Mouse (Mus musculus): ENCODE measurements at regions not wholly inside any gene's neighbourhood (a gene's known extent, or its start where the extent isn't known, plus 50 kb on each side); places are given as distances from the start of the nearest gene placed in this dataset.
"Not testable (repeated sequence)": the region's sequence is repeated elsewhere in the genome, so short reads cannot be mapped to it uniquely, and the experiment has no call there.

DNA sequence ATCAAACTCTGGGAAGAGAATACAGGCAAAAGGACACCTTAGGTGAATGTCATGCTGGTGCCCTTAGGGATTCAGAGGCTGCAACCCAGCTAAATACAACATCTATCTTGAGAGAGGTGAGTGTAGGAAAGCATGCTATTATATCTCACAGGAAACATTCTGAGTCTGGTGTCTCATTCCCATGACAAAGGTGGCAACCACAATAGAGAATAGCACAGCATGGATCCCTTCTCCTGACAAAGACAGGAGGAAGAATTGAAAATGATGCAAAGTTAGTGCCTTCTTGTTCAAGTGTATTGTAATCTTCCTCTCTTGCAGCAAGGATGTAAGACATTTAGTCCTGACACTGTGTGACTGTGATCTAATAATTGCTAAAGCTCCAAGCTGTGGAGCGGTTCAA, 532.8 kb downstream of the Tfec start:
- Histone ChIP-seq H3K4me2 (no peak overlapping the region), H3K9ac (no peak overlapping the region), H3K36me3 (no peaks in the 10 kb centered on the region), H3K27ac (no peak overlapping the region), H3K27me3 (replicated peaks) (no peaks in the 10 kb centered on the region), H3K9me3 (replicated peaks) (no peaks in the 10 kb centered on the region), H3K4me1 (no peaks in the 10 kb centered on the region), H3K4me3 (no peak overlapping the region)
- ATAC-seq = no peak
- whole genome bisulfite sequencing (ENCODE audit: insufficient replicate concordance) = 77% methylated on average over 1 of the region's 1 CpGs

DNA sequence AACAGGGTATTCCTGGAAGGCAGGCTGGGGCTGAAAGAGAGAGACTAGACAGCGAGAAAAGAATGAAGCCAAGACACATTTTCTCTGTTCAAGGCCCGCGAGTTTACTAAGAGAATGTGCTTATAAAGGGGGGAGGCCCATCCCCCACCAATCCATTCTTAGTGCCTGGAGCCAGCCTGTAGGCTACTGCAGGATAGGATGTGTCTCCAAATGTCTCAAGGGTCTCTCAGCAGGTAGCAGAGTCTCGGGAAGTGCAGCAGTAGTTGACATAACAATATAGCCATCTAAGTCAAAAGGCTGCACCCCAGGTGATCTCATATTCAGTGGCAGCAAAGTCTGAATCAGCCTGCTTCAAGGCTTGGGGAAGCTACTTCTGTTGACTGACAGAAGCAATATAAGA, 536.2 kb downstream of the Tfec start:
- no peak for ATAC-seq
- Histone ChIP-seq H3K4me3 (no peak overlapping the region), H3K9ac (no peak overlapping the region), H3K27me3 (replicated peaks) (no peaks in the 10 kb centered on the region), H3K4me2 (no peak overlapping the region), H3K27ac (no peak overlapping the region), H3K4me1 (no peaks in the 10 kb centered on the region), H3K9me3 (replicated peaks) (no peaks in the 10 kb centered on the region), H3K36me3 (no peaks in the 10 kb centered on the region)
- 55% methylated on average over 4 of the region's 4 CpGs for WGBS (ENCODE audit: insufficient replicate concordance)

DNA sequence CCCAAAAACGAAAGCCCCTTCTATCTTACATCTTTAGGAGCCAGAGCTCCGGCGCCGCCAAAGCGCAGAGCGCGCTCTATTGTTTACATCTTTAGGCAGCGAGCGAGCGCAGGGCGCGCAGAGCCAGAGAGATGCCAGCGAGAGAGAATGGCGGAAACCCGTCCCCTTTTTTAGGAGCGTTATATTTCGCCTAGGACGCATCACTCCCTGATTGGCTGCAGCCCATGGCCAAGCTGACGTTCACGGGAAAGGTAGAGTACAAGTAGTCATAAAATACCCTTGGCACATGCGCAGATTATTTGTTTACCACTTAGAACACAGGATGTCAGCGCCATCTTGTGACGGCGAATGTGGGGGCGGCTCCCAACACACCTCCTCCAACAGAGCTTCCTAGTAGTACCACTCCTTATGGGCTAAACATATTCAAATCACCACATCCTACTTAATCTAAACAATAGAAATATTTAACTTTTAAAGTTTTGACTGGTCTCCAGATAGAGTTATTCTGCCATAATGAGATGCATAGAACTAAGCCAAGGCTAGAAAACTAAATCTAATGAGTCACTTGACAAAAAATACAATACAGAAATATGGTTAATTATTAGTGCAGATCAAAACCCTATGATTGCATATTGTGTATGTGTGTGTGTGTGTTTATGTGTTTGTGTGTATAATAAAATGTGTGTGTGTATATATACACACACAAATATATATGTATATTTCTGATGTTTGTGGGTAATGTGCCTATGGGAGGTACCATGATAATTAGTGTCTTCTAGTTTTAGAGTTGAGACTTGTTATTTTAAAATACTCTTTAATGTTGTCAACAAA, 538.1 kb downstream of the Tfec start:
- WGBS (ENCODE audit: insufficient replicate concordance) = 34% methylated on average over 15 of the region's 25 CpGs
- peak; percentile 81 for ATAC-seq

DNA sequence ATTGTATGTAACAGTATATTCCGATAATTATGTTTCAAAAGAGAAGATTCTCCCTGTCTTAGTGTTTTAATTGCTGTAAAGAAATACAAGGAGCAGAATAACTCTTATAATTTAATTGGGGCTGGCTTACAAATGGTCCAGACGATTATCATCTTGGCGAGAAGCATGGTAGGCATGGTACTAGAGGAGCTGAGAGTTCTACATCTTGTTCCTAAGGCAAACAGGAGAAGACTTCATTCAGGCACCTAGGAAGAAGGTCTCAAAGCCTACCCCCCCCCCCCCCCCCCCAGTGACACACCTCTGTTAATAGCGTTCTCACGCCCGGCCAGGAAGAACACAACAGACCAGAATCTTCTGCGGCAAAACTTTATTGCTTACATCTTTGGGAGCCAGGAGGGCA, 538.8 kb downstream of the Tfec start:
- ATAC-seq = no peak
- H3K9ac ChIP-seq = no peak overlapping the region
- WGBS (ENCODE audit: insufficient replicate concordance) = 66% methylated on average over 7 of the region's 7 CpGs
- H3K4me3 ChIP-seq = peak overlapping the region; percentile 39
- no peaks in the 10 kb centered on the region for H3K9me3 ChIP-seq (replicated peaks)
- H3K4me1 ChIP-seq = no peaks in the 10 kb centered on the region
- no peaks in the 10 kb centered on the region for H3K27me3 ChIP-seq (replicated peaks)
- peak overlapping the region; percentile 48 for H3K4me2 ChIP-seq
- H3K36me3 ChIP-seq = no peaks in the 10 kb centered on the region
- H3K27ac ChIP-seq = no peak overlapping the region

More for the DNA sequence above, 538.1 kb downstream of the Tfec start:
- not testable (repeated sequence) for H3K4me2 ChIP-seq; H3K4me3 ChIP-seq; H3K9me3 ChIP-seq (replicated peaks); H3K4me1 ChIP-seq; H3K27me3 ChIP-seq (replicated peaks); H3K36me3 ChIP-seq; H3K27ac ChIP-seq; H3K9ac ChIP-seq

DNA sequence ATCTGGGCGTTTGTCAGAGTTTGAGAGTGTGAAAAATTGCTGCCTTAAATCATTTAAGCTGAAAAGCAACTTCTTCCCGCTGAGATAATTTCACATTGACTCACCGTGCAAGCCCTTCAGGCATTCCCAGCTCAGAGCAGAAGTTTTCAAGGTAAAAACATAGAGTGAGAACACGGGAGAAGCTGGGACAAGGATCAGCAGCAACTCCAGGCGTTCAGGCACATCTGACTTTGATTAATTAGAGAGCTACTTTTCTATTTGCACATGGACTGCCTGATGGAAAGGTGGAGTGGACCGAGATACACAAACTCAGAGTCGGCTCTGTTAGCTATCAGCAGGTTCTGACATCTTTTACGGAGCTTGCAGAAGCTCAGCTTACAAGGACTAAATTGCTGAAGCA, 564.6 kb downstream of the Tfec start:
- no peak overlapping the region for H3K9ac ChIP-seq
- no peak overlapping the region for H3K4me3 ChIP-seq
- no peaks in the 10 kb centered on the region for H3K36me3 ChIP-seq
- no peaks in the 10 kb centered on the region for H3K9me3 ChIP-seq (replicated peaks)
- no peaks in the 10 kb centered on the region for H3K27me3 ChIP-seq (replicated peaks)
- H3K4me2 ChIP-seq = no peak overlapping the region
- no peaks in the 10 kb centered on the region for H3K4me1 ChIP-seq
- no peak for ATAC-seq
- WGBS (ENCODE audit: insufficient replicate concordance) = 56% methylated on average over 8 of the region's 8 CpGs
- no peak overlapping the region for H3K27ac ChIP-seq

DNA sequence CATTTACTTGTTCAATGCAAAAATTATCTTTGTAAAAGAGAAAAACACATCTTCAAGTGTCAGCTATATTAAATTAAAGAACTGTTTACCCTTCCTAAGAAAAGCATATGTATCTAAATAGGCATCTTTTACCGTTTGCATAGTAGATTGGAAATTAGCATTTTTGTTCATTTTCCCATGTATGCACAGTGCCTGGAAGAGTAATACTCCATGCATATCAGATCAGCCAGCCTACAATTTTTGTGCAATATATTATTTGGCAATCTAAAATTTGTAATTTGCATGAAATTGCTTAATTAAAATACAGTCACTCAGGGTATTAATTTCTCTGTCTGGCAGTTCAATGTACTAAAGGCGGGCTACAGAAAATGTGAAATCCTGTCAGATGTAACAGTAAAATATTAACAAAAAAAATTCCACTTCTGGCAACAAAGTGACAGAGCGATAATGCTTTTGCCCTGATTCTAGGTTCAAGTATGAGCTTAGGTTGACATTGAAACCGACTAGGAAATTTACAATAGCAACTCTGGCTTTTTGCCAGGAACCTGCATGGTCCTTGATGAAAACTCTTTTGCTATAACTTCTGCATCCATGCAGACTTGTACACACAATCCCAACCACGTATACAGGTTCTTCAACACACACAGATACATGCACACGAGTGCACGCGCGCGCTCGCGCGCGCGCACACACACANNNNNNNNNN, 583.8 kb downstream of the Tfec start:
- H3K9ac ChIP-seq = no peak overlapping the region
- H3K27ac ChIP-seq = no peak overlapping the region
- H3K4me2 ChIP-seq = no peak overlapping the region
- no peak overlapping the region for H3K4me3 ChIP-seq
- H3K36me3 ChIP-seq = no peaks in the 10 kb centered on the region
- no peaks in the 10 kb centered on the region for H3K9me3 ChIP-seq (replicated peaks)
- H3K27me3 ChIP-seq (replicated peaks) = peaks cover 24% of the 10 kb centered on the region
- no peak for ATAC-seq
- no peaks in the 10 kb centered on the region for H3K4me1 ChIP-seq
- WGBS (ENCODE audit: insufficient replicate concordance) = 85% methylated on average over 15 of the region's 15 CpGs

DNA sequence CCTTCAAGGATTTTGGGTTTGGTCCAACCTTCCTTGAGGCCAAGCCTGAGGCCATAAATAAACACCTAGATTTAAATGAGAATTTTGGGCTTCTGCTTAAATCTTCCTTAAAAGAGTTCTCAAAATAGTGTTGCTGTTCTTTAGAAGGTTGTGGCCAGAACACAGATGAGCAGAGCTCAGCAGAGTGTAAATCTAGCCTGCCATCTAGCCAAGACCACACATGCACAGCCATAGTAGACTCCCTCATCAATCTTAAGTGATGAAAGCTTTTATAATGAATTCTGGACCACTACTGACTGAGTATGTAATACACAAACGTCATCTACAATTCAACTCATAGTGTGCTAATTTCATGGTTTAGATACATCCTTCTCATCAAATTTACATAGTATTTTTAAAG, 585.3 kb downstream of the Tfec start:
- no peak for ATAC-seq
- Histone ChIP-seq H3K4me3 (no peak overlapping the region), H3K4me1 (no peaks in the 10 kb centered on the region)

DNA sequence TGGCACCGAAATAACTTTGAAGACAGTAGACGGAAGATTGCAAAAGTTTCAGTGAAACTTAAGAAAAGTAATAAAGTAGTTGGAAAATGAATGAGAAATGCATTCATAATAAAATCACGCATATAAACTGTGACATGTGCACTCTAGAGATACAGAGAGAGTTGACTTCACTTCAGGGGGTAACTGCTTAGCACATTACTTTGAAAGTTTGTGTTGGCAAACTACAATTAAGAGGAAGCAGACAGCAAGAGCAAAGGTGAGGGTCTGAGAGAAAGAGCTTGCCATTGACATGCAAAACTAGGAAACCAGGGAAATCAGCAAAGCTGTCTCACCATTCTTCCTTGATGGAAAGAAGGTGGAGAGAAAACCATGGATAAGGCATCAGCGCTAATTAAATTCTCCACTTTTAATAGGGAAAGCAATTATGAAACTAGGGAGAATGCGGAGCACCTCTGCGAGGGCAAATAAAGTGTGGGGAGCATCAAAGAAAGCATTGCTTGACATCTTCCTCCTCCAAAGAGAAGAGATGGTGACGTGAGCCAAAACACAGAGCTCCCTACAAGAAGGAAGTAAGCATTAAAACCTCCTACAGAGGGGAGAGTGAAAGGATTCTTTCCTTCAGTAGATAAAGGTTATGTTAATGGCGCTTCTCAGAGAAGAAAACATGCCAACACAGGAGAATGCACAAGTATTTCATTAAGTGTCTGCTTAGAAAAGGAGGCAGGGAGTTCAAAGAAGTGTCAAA, 563.0 kb downstream of the Mdfic start:
- H3K4me3 ChIP-seq = no peak overlapping the region
- H3K9ac ChIP-seq = no peak overlapping the region
- H3K27ac ChIP-seq = no peak overlapping the region
- no peaks in the 10 kb centered on the region for H3K27me3 ChIP-seq (replicated peaks)
- no peaks in the 10 kb centered on the region for H3K36me3 ChIP-seq
- no peak for ATAC-seq
- WGBS (ENCODE audit: insufficient replicate concordance) = 48% methylated on average over 8 of the region's 8 CpGs
- no peaks in the 10 kb centered on the region for H3K9me3 ChIP-seq (replicated peaks)
- no peaks in the 10 kb centered on the region for H3K4me1 ChIP-seq
- no peak overlapping the region for H3K4me2 ChIP-seq

More for the DNA sequence above, 585.3 kb downstream of the Tfec start:
- peaks cover 20% of the 10 kb centered on the region for H3K27me3 ChIP-seq (replicated peaks)
- H3K36me3 ChIP-seq = no peaks in the 10 kb centered on the region
- H3K27ac ChIP-seq = no peak overlapping the region
- no peaks in the 10 kb centered on the region for H3K9me3 ChIP-seq (replicated peaks)
- H3K4me2 ChIP-seq = no peak overlapping the region
- H3K9ac ChIP-seq = no peak overlapping the region
- WGBS (ENCODE audit: insufficient replicate concordance) = 46% methylated on average over 1 of the region's 1 CpGs

DNA sequence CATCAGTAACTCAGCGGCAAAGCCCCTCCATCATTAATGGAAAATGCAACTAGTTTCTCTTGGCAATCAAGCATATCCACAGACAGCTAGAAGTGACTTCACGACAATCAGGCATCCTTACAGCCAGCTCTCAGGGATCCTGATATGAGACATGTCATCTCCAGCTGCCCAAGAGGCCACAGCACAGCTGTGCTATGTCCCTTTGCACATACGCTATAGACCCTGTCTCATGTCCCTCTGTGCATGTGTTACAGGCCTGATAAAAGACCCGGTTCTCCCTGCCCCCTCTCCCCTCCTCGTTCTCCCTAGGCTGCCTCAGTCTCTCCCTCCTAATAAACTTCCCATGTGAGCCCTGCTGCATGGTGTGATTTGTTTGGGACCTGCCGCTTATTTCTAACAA, 561.5 kb downstream of the Mdfic start:
- H3K4me2 ChIP-seq = no peak overlapping the region
- WGBS (ENCODE audit: insufficient replicate concordance) = 79% methylated on average over 6 of the region's 6 CpGs
- H3K27me3 ChIP-seq (replicated peaks) = no peaks in the 10 kb centered on the region
- no peaks in the 10 kb centered on the region for H3K36me3 ChIP-seq
- H3K4me3 ChIP-seq = no peak overlapping the region
- H3K9ac ChIP-seq = no peak overlapping the region
- H3K27ac ChIP-seq = no peak overlapping the region
- no peaks in the 10 kb centered on the region for H3K9me3 ChIP-seq (replicated peaks)
- no peaks in the 10 kb centered on the region for H3K4me1 ChIP-seq
- no peak for ATAC-seq
